Mouse (Mus musculus) ES-Bruce4 (cell line): ENCODE measurements at regions not wholly inside any gene's neighbourhood (a gene's known extent, or its start where the extent isn't known, plus 50 kb on each side); places are given as distances from the start of the nearest gene placed in this dataset.

Experiments
- H3K27ac ChIP-seq: 2 replicates; pipeline ENCODE4 v1.5.1; 2012; ENCODE audit warnings: low read length, inconsistent platforms; ENCODE audit not compliant: insufficient read depth
- H3K27me3 ChIP-seq: 2 replicates; pipeline ENCODE4 v1.6.1; 2012; ENCODE audit warnings: mild to moderate bottlenecking, low read length, inconsistent platforms; ENCODE audit not compliant: control insufficient read depth, poor library complexity, insufficient read depth, severe bottlenecking
- H3K36me3 ChIP-seq: 2 replicates; pipeline ENCODE4 v1.6.1; 2012; ENCODE audit warnings: inconsistent platforms, mild to moderate bottlenecking, low read length, moderate library complexity; ENCODE audit not compliant: control insufficient read depth, poor library complexity, insufficient read depth, severe bottlenecking
- H3K4me1 ChIP-seq: one replicate; pipeline ENCODE4 v1.8.1; 2011; ENCODE audit warnings: low read length; ENCODE audit not compliant: control insufficient read depth, insufficient read depth
- H3K4me3 ChIP-seq: 2 replicates; pipeline ENCODE4 v1.5.1; 2011; ENCODE audit warnings: low read depth, mild to moderate bottlenecking, low read length
- H3K9ac ChIP-seq: 2 replicates; pipeline ENCODE4 v1.6.1; 2012; ENCODE audit warnings: low read depth, mild to moderate bottlenecking, inconsistent platforms; ENCODE audit not compliant: poor library complexity, severe bottlenecking
- H3K9me3 ChIP-seq: replicated peaks from 2 replicates; pipeline ENCODE4 v1.6.1; 2012; ENCODE audit warnings: mild to moderate bottlenecking, low read length, inconsistent platforms; ENCODE audit not compliant: control insufficient read depth, poor library complexity, insufficient read depth, severe bottlenecking
- CTCF ChIP-seq: IDR thresholded peaks from one replicate; pipeline ENCODE4 v1.8.1; 2011; ENCODE audit warnings: low read depth, low read length
- EP300 ChIP-seq: IDR thresholded peaks from 2 replicates; pipeline ENCODE4 v1.6.1; 2011; ENCODE audit warnings: low read depth, low read length; ENCODE audit not compliant: insufficient read depth
- POLR2A ChIP-seq: IDR thresholded peaks from one replicate; pipeline ENCODE4 v1.8.1; 2011; ENCODE audit warnings: low read length; ENCODE audit not compliant: insufficient read depth

- Histone ChIP-seq H3K27me3 (no peaks in the 10 kb centered on the region; the same call in 1 of the 2 replicates), H3K36me3 (no peaks in the 10 kb centered on the region), H3K27ac (no peak overlapping the region), H3K4me3 (no peak overlapping the region), H3K4me1 (no peaks in the 10 kb centered on the region), H3K9me3 (no peaks in the 10 kb centered on the region; the same call in 1 of the 2 replicates), H3K9ac (no peak overlapping the region)
- TF ChIP-seq CTCF = no peak
- no peak for TF ChIP-seq POLR2A
- TF ChIP-seq EP300 = no peak
Observed at GRCm38 (mm10) chr9:41765816-41766532, 358.1 kb downstream of the Sorl1 start.

- Histone ChIP-seq H3K9me3 (no peaks in the 10 kb centered on the region), H3K27me3 (no peaks in the 10 kb centered on the region; the same call in 1 of the 2 replicates), H3K4me3 (no peak overlapping the region), H3K4me1 (no peaks in the 10 kb centered on the region), H3K9ac (no peak overlapping the region), H3K36me3 (no peaks in the 10 kb centered on the region), H3K27ac (no peak overlapping the region)
- TF ChIP-seq POLR2A (no peak), EP300 (no peak), CTCF (no peak)
Observed at GRCm38 (mm10) chr9:41761050-41761576, 363.0 kb downstream of the Sorl1 start.

- Histone ChIP-seq H3K27ac (no peak overlapping the region), H3K9me3 (no peaks in the 10 kb centered on the region), H3K27me3 (no peaks in the 10 kb centered on the region), H3K4me1 (no peaks in the 10 kb centered on the region), H3K9ac (no peak overlapping the region), H3K36me3 (no peaks in the 10 kb centered on the region), H3K4me3 (no peak overlapping the region)
- TF ChIP-seq EP300 (no peak), CTCF (no peak), POLR2A (no peak)
Observed at GRCm38 (mm10) chr9:41754434-41755002, 369.6 kb downstream of the Sorl1 start.

- no peak for TF ChIP-seq POLR2A
- TF ChIP-seq CTCF = no peak
- TF ChIP-seq EP300 = no peak
- no peaks in the 10 kb centered on the region for H3K27me3 ChIP-seq
- no peaks in the 10 kb centered on the region for H3K4me1 ChIP-seq
- H3K9ac ChIP-seq = no peak overlapping the region
- H3K27ac ChIP-seq = no peak overlapping the region
- no peaks in the 10 kb centered on the region for H3K36me3 ChIP-seq
- H3K9me3 ChIP-seq = no peaks in the 10 kb centered on the region
- H3K4me3 ChIP-seq = no peak overlapping the region
Observed at GRCm38 (mm10) chr9:41745979-41746647, 378.0 kb downstream of the Sorl1 start.

GRCm38 (mm10) chr9:41741500-41741899 lies 382.6 kb downstream of the Sorl1 start:
- Histone ChIP-seq H3K36me3 (no peaks in the 10 kb centered on the region), H3K4me1 (no peaks in the 10 kb centered on the region), H3K4me3 (no peak overlapping the region), H3K9me3 (no peaks in the 10 kb centered on the region), H3K9ac (no peak overlapping the region), H3K27me3 (no peaks in the 10 kb centered on the region), H3K27ac (no peak overlapping the region)
- TF ChIP-seq POLR2A (no peak), EP300 (no peak), CTCF (no peak)

GRCm38 (mm10) chr9:41740536-41740935 lies 383.6 kb downstream of the Sorl1 start:
- Histone ChIP-seq H3K4me3 (no peak overlapping the region), H3K36me3 (no peaks in the 10 kb centered on the region), H3K4me1 (peaks cover 3% of the 10 kb centered on the region), H3K27me3 (no peaks in the 10 kb centered on the region), H3K9me3 (no peaks in the 10 kb centered on the region), H3K27ac (no peak overlapping the region), H3K9ac (no peak overlapping the region)
- TF ChIP-seq CTCF (no peak), POLR2A (no peak), EP300 (no peak)
